Mouse (Mus musculus) intestine, embryonic 14.5 days (tissue): ENCODE measurements around the gene Socs2. TPM values are rescaled to one million over a fixed set of nuclear protein-coding genes. Genes with fewer than 3 reads are reported as not detected.

Experiments used
- ATAC-seq: fragments of 200-750 bp; cut with Nextera tagmentation; replicated peaks from 2 replicates; pipeline ENCODE4 v1.8.0; 2017; ENCODE audit warnings: low read depth, moderate number of reproducible peaks, moderate TSS enrichment, moderate library complexity; ENCODE audit not compliant: low FRiP score, low TSS enrichment
- DNase-seq: peaks from one replicate; pipeline ENCODE4 v3.0.0-alpha.2; 2018; ENCODE audit warnings: low spot score
- H3K27ac ChIP-seq: fragments of 300-500 bp; sonication (generic); 2 replicates; pipeline ENCODE4 v1.5.1; 2014; ENCODE audit warnings: low read depth, mild to moderate bottlenecking, control low read depth
- H3K27me3 ChIP-seq: fragments of 300-500 bp; sonication (generic); replicated peaks from 2 replicates; pipeline ENCODE4 v1.6.1; 2014; ENCODE audit warnings: low read length, control low read depth; ENCODE audit not compliant: control insufficient read depth, insufficient read depth
- H3K36me3 ChIP-seq: fragments of 300-500 bp; sonication (generic); 2 replicates; pipeline ENCODE4 v1.6.1; 2014; ENCODE audit warnings: low read length, control low read depth; ENCODE audit not compliant: control insufficient read depth, insufficient read depth
- H3K4me1 ChIP-seq: fragments of 300-500 bp; sonication (generic); replicated peaks from 2 replicates; pipeline ENCODE4 v1.6.1; 2014; ENCODE audit warnings: low read length, control low read depth, mixed read lengths; ENCODE audit not compliant: control insufficient read depth, insufficient read depth
- H3K4me2 ChIP-seq: fragments of 300-500 bp; sonication (generic); 2 replicates; pipeline ENCODE4 v1.6.1; 2014; ENCODE audit warnings: low read length
- H3K4me3 ChIP-seq: fragments of 300-500 bp; sonication (generic); 2 replicates; pipeline ENCODE4 v1.5.1; 2014; ENCODE audit warnings: low read depth, low read length, control low read depth, mixed read lengths
- H3K9ac ChIP-seq: fragments of 300-500 bp; sonication (generic); 2 replicates; pipeline ENCODE4 v1.6.1; 2014; ENCODE audit warnings: mild to moderate bottlenecking, low read length
- H3K9me3 ChIP-seq: fragments of 300-500 bp; sonication (generic); 2 replicates; pipeline ENCODE4 v1.6.1; 2016; ENCODE audit warnings: low read length, control low read depth; ENCODE audit not compliant: control insufficient read depth
- WGBS: fragments of 180-500 bp; shearing (Covaris S2); extraction: QIAGEN DNeasy Blood & Tissue Kit; methylation state at CpG from one replicate; pipeline ENCODE4 v1.1.7; 2014; 5-methylcytosine and 5-hydroxymethylcytosine counted together
- polyA plus RNA-seq: library from polyadenylated mRNA; unstranded; fragments of >200 nt; fragmentation: Nextera tagmentation; extraction: Ambion mirVana; gene quantifications from 2 replicates; pipeline ENCODE4 v1.2.1, GENCODE M21; 2014

Gene Socs2
- polyA plus RNA-seq, 1 experiment from 2014 or later = 52.7 TPM

GRCm38 (mm10) chr10:95369190-95369589 is 47.8 kb downstream of the Socs2 start:
- no peak overlapping the region for H3K9ac ChIP-seq
- H3K9me3 ChIP-seq = no peaks in the 10 kb centered on the region
- H3K27ac ChIP-seq = no peak overlapping the region
- H3K27me3 ChIP-seq = no peaks in the 10 kb centered on the region
- ATAC-seq (no peak), DNase-seq (no peak)
- H3K4me1 ChIP-seq = no peaks in the 10 kb centered on the region
- no peaks in the 10 kb centered on the region for H3K36me3 ChIP-seq
- H3K4me3 ChIP-seq = no peak overlapping the region
- H3K4me2 ChIP-seq = no peak overlapping the region

- H3K4me2 ChIP-seq = no peak overlapping the region
- 86% methylated on average over 14 of the region's 14 CpGs for WGBS
- no peaks in the 10 kb centered on the region for H3K9me3 ChIP-seq
- DNase-seq (no peak), ATAC-seq (no peak)
- H3K9ac ChIP-seq = no peak overlapping the region
- H3K4me3 ChIP-seq = no peak overlapping the region
- no peaks in the 10 kb centered on the region for H3K4me1 ChIP-seq
- H3K36me3 ChIP-seq = no peaks in the 10 kb centered on the region
- H3K27ac ChIP-seq = no peak overlapping the region
- H3K27me3 ChIP-seq = no peaks in the 10 kb centered on the region
Observed at GRCm38 (mm10) chr10:95368151-95368550, 48.8 kb downstream of the Socs2 start.

GRCm38 (mm10) chr10:95367661-95368089 is 49.3 kb downstream of the Socs2 start:
- no peak for DNase-seq
- H3K27ac ChIP-seq = no peak overlapping the region
- no peaks in the 10 kb centered on the region for H3K27me3 ChIP-seq
- no peaks in the 10 kb centered on the region for H3K9me3 ChIP-seq
- H3K36me3 ChIP-seq = no peaks in the 10 kb centered on the region
- H3K9ac ChIP-seq = no peak overlapping the region
- no peak overlapping the region for H3K4me2 ChIP-seq
- no peak overlapping the region for H3K4me3 ChIP-seq
- WGBS = 82% methylated on average over 9 of the region's 9 CpGs
- H3K4me1 ChIP-seq = no peaks in the 10 kb centered on the region
- ATAC-seq = no peak

- Histone ChIP-seq H3K27ac (no peak overlapping the region), H3K27me3 (no peaks in the 10 kb centered on the region), H3K4me2 (no peak overlapping the region), H3K4me3 (no peak overlapping the region), H3K4me1 (no peaks in the 10 kb centered on the region), H3K9ac (no peak overlapping the region), H3K36me3 (no peaks in the 10 kb centered on the region), H3K9me3 (no peaks in the 10 kb centered on the region)
- DNase-seq (no peak), ATAC-seq (no peak)
- WGBS = 65% methylated on average over 7 of the region's 7 CpGs
Observed at GRCm38 (mm10) chr10:95367241-95367640, 49.7 kb downstream of the Socs2 start.

GRCm38 (mm10) chr10:95362326-95362725 is 54.7 kb downstream of the Socs2 start:
- H3K4me2 ChIP-seq = no peak overlapping the region
- 37% methylated on average over 2 of the region's 2 CpGs for WGBS
- no peaks in the 10 kb centered on the region for H3K9me3 ChIP-seq
- H3K4me3 ChIP-seq = no peak overlapping the region
- no peaks in the 10 kb centered on the region for H3K36me3 ChIP-seq
- no peak overlapping the region for H3K9ac ChIP-seq
- ATAC-seq = no peak
- H3K27me3 ChIP-seq = no peaks in the 10 kb centered on the region
- DNase-seq = no peak
- no peak overlapping the region for H3K27ac ChIP-seq
- H3K4me1 ChIP-seq = no peaks in the 10 kb centered on the region

GRCm38 (mm10) chr10:95361260-95361841 is 55.6 kb downstream of the Socs2 start:
- Histone ChIP-seq H3K27me3 (no peaks in the 10 kb centered on the region), H3K4me2 (no peak overlapping the region), H3K4me3 (no peak overlapping the region), H3K9me3 (no peaks in the 10 kb centered on the region), H3K27ac (no peak overlapping the region), H3K9ac (no peak overlapping the region), H3K4me1 (no peaks in the 10 kb centered on the region), H3K36me3 (no peaks in the 10 kb centered on the region)
- DNase-seq (no peak), ATAC-seq (no peak)
- 88% methylated on average over 12 of the region's 12 CpGs for WGBS

- no peak for DNase-seq
- no peak overlapping the region for H3K9ac ChIP-seq
- no peak for ATAC-seq
- WGBS = 85% methylated on average over 5 of the region's 5 CpGs
- H3K27ac ChIP-seq = no peak overlapping the region
- H3K27me3 ChIP-seq = no peaks in the 10 kb centered on the region
- H3K4me3 ChIP-seq = no peak overlapping the region
- H3K4me1 ChIP-seq = no peaks in the 10 kb centered on the region
- H3K36me3 ChIP-seq = no peaks in the 10 kb centered on the region
- H3K9me3 ChIP-seq = no peaks in the 10 kb centered on the region
- no peak overlapping the region for H3K4me2 ChIP-seq
Observed at GRCm38 (mm10) chr10:95360048-95360447, 56.9 kb downstream of the Socs2 start.

- Histone ChIP-seq H3K27me3 (no peaks in the 10 kb centered on the region), H3K27ac (no peak overlapping the region), H3K4me2 (no peak overlapping the region), H3K4me1 (no peaks in the 10 kb centered on the region), H3K36me3 (no peaks in the 10 kb centered on the region), H3K9ac (no peak overlapping the region), H3K4me3 (no peak overlapping the region), H3K9me3 (no peaks in the 10 kb centered on the region)
- WGBS = 91% methylated on average over 3 of the region's 3 CpGs
- DNase-seq = no peak
- no peak for ATAC-seq
Observed at GRCm38 (mm10) chr10:95357721-95358120, 59.3 kb downstream of the Socs2 start.

GRCm38 (mm10) chr10:95356711-95357110 is 60.3 kb downstream of the Socs2 start:
- Histone ChIP-seq H3K27ac (no peak overlapping the region), H3K9me3 (no peaks in the 10 kb centered on the region), H3K36me3 (no peaks in the 10 kb centered on the region), H3K9ac (no peak overlapping the region), H3K27me3 (no peaks in the 10 kb centered on the region), H3K4me3 (no peak overlapping the region), H3K4me2 (no peak overlapping the region), H3K4me1 (no peaks in the 10 kb centered on the region)
- ATAC-seq = no peak
- WGBS = 84% methylated on average over 7 of the region's 7 CpGs
- no peak for DNase-seq
